Mouse (Mus musculus): ENCODE measurements around the gene Tut7.
"Not testable (repeated sequence)": the region's sequence is repeated elsewhere in the genome, so short reads cannot be mapped to it uniquely, and the experiment has no call there.

The Tut7 gene

DNA sequence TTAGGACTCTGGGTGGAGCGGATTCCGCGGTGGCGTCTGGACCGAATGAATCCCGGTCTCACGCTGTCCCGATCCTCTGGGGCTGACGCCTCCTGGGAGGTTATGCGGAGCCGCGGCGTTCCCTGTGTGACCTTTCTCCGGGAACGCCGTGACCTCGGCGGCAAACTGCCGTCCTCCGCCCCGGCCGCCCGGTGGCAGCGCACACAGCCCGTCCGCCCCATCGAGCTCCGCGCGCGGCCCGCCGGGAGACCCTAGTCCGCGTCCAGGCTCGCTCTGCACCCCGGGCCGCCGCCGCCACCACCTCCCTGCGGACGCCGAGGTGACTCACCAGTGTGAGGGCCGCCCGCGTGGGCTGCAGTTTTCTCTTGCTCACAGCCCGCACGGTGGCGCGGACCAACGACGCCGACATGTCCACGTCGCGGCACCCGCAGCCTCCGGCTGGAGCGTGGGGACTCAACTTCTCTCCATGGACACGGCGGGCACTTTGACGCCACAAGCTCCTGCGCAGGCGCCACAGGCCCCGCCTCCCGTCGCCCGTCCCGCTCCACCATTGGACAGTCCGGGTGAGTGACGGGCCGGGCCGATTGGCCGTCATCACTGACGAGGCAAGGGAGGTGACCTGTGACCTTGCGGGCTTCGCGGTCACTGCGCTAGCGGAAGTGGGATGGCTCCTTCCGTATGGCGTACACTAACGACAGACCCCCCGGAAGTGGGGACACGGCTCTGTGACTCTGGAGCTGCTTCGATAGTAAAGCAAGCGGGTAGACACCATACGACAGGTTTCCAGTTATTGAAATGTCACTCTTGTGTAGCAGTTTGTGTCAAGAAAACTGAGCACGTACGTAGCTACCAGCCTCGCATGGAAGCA, 53.4 kb downstream of the Tut7 start, which contains the start of gene Isca1:
TSS of gene Isca1 (minus strand) at position 515 of the 868 bp plus-strand sequence.
- in situ Hi-C loops (cut with MboI; ENCODE audit: low sequenced_read_pairs): no loop called here

DNA sequence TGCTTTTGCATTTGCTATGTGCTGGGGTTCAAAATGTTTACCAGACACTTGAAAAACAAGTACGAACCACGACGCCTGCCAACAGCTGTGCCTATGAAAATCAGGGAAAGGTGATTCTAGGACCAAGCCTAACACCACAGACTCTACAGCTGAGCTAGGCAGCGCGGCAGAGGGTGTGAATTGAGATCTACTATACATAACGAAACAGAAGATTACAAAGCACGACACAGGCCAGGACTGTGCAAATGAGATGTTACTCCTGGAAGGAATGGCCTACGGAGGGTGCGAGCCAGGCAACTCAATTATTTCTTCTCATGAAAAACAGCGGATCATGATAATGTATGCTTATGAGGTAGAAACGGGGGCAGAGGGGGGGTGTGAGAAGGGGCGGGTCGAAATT, 54.4 kb downstream of the Tut7 start:
- in situ Hi-C loops (cut with MboI; ENCODE audit: low sequenced_read_pairs): no loop called here

DNA sequence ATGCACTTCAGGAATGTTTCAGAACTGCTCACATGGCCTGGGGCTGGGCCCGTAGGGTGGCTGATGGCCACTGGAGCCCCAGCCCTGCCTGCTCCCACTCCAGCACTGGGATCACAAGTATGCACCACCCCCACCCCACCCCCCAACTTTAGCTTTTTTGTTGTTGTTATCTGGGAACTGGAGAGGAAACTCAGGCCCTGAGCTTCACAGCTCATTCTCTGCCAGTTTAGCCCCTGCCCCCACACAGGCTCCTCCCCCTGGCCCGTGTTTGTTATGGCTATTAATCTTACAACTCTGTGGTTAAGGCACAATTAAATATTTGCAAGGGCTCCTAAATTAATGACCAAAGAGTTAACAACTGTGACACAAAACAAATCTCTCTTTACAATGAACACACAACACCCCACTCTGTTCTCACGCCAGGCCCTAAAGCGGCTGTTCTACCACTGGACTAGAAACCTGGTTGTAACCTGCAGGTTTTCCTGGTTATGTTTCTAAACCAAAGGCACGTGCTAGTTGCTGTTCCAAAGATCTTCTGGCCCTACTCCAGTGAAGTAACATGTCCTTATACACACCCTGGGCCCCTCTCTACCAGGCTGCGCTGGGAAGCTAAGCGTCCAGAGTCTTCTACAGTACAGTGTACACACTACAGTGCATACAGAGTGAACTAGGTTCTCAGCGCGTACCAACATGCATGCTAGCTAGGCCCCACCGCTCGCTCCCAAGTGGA, 56.0 kb downstream of the Tut7 start:
- in situ Hi-C loops (cut with MboI; ENCODE audit: low sequenced_read_pairs): no loop called here

DNA sequence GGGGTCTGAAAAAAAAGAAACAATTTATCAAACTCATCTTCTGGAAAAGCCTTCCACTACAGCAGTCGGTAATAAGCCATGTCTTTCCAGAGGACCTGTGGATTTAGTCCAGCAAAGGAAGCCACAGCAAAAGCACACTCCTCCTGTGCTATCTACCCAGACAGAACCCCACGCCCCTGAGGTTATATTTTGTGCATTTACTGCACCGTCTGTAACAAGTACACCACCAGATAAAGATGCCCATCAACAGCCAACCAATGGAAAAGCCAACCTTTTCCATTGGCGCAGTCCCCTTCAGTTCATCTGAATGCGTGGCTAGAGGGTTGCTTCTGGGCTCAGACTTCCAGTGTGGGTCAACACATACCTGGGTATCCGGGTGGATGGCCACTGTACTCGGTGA, 60.2 kb downstream of the Tut7 start:
- in situ Hi-C loops (cut with MboI; ENCODE audit: low sequenced_read_pairs): no loop called here

DNA sequence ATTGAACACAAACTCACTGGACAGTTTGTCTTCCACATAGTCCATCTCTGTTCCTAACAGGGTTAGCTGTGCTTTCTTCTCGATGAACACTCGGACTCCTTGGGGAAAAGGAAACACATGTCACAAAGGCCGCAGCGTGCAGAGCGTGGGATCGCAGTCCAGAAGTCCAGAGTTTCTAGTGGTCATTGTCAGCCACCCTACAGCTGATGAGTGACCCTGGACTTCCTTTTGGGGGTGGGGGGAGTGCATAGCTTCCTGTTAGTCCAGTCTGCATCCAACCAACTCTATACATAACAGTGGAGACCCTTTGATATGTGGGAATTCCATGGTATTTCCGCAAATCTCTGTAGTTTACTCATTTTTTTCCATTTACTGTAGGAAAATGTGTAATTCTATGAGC, 66.0 kb downstream of the Tut7 start:
- in situ Hi-C loops (cut with MboI; ENCODE audit: low sequenced_read_pairs): no loop called here

DNA sequence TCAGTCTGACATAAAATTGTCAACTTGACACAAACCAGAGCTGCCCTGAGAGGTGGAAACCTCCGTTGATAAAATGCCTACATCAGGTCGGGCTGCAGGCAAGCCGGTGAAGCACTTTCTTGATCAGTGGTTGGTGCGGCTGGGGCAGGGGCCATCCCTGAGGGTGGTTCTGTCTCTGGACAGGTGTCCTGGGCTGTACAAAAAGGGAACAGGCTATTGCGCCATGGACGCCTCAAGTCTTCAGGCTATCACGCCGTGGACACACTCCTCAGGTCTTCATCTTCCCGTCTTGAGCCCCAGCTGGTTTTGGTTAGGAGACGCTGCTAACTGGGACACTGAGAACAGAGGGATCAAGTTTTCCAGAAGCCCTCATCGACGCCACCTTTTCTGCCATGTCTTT, 72.6 kb downstream of the Tut7 start:
- in situ Hi-C loops (cut with MboI; ENCODE audit: low sequenced_read_pairs): no loop called here

DNA sequence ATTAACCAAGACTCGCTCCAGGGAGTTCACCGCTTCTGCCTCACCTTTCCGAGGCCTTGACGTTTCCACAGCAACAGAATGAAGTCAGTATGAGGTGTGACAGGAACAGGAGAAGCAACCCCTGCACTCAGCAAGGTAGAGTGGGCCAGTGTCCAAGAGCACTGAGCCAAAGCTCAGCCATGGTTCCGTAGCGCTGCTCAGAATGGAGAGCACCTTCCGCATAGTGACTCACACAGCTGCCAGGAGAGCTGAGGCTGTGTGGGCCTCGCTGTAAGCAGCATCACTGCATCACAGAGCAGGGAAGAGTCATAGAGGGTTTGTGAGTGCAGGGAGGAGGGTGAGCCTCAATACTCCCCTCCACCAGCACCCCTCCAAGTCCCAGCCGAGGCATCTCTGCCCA, 76.2 kb downstream of the Tut7 start, which contains the start of gene 1700014D04Rik:
TSS of gene 1700014D04Rik (minus strand) at position 42 of the 400 bp plus-strand sequence.
- in situ Hi-C loops (cut with MboI; ENCODE audit: low sequenced_read_pairs): loop anchor here (25.0 kb wide), 1 partner anchor 309 kb away; no protein-coding TSS in a partner anchor

DNA sequence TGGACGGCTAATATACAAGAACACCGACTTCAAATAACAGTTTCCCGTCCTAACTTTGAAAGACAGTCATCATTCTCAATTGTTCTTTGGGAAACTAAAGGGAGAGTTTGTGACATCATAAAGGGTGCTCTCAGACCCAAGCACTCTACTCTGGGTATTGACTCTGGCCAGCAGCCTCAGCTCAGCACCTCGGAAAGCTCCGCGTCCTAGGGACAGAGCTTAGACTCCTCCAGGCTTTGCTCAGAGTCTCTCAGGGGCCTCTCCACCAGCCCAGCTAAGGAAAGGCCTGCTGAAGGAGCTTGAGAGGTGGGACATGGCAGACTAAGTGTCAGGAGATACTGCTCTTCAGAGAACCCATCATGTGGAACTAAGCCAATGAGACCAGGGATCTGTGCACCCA, 76.8 kb downstream of the Tut7 start:
- in situ Hi-C loops (cut with MboI; ENCODE audit: low sequenced_read_pairs): loop anchor here (25.0 kb wide), 1 partner anchor 309 kb away; no protein-coding TSS in a partner anchor

DNA sequence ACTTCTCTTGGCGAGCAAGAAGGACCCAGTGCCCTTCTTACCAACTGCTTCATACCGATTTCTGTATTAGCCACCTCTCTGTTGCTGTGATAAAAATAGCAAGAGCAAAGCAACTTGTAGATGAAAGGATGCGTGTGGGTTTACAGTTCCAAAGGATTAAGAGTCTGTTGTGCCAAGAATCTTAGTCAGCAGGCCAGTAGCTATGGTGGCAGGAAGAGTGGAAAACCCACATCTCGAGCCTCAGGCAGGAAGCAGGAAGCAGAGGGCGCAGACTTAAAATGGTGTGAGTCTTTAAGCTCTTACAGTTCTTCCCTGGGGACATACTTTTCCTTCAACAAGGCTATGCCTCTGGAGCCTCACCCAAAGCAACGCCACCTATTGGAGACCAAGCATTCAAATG, 77.5 kb downstream of the Tut7 start:
- in situ Hi-C loops (cut with MboI; ENCODE audit: low sequenced_read_pairs): loop anchor here (25.0 kb wide), 1 partner anchor 308 kb away; no protein-coding TSS in a partner anchor

DNA sequence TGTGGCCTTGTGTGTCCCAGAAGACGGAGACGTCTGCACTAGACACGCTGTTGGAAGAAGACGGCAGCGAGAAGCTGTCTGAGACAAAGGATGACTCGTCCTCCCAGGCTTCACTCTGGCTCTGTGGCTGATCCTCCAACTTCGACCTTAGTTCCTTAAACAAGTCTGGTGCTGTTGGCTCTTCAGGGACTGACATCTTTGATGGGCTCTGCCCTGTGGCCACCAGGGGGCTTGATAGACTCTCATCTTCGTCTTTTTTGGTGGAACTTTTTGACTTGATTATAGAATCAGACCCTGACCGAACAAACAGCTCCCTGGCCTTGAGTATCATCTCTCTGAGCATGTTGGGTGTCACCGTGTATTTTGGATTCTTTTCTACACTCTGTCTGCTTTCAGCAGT, 81.2 kb downstream of the Tut7 start:
- in situ Hi-C loops (cut with MboI; ENCODE audit: low sequenced_read_pairs): loop anchor here (25.0 kb wide), 1 partner anchor 304 kb away; no protein-coding TSS in a partner anchor

DNA sequence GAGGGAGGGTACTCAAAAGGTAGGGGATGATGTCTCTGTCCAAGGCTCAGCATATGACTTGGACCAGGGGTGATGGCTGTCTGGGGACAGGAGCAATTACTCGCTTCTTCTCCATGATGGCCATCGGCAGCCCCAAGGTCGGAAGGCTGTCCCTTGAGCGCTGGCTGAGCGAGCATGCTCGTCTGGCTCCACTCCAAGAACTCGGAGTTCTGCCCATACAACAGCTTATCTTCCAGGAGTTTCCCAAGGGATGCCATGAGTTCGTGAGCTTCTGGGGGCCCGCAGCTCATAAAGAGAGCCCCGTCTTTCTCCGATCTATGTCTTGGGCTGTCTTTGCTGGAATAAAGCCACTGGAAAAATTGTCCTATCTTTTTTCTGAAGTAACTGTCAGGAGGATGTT, 81.9 kb downstream of the Tut7 start:
- in situ Hi-C loops (cut with MboI; ENCODE audit: low sequenced_read_pairs): loop anchor here (25.0 kb wide), 1 partner anchor 304 kb away; no protein-coding TSS in a partner anchor

DNA sequence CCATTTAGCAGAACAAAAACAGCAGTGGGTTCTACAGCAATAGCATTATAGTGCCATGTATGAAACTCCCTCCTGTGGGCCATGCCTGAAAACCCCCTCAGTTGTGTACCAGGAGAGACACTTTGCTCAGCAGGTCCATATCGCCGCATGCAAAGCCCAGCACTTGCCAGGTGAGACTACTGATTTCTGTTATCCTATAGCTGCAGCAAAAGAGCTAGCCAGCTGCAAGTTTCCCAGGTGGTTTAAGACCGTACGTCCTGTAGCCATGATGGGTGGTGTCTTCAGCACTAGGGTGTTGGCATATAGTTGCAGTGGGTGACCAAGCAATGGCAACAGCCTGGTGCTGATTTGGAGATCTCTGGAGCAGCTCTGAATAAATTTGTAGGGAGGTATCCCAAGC, 83.5 kb downstream of the Tut7 start:
- in situ Hi-C loops (cut with MboI; ENCODE audit: low sequenced_read_pairs): loop anchor here (25.0 kb wide), 1 partner anchor 302 kb away; no protein-coding TSS in a partner anchor

DNA sequence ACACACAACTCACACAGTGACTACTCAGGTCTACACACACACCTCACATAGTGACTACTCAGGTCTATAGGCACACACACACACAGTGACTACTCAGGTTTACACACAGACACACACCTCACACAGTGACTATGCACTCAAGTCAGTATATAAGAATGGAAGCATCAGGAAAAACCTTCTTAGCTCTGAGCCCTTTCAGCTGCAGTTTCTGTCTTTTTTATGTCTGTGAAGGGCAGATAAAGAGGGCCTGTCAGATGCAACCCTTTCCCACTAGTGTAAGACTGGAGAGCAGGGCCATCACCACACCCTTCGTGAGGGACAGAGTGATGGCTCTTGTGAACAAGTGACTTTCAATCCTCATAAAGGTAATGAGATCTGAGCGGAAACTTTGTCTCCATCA, 84.5 kb downstream of the Tut7 start:
- in situ Hi-C loops (cut with MboI; ENCODE audit: low sequenced_read_pairs): loop anchor here (25.0 kb wide), 1 partner anchor 301 kb away; no protein-coding TSS in a partner anchor

DNA sequence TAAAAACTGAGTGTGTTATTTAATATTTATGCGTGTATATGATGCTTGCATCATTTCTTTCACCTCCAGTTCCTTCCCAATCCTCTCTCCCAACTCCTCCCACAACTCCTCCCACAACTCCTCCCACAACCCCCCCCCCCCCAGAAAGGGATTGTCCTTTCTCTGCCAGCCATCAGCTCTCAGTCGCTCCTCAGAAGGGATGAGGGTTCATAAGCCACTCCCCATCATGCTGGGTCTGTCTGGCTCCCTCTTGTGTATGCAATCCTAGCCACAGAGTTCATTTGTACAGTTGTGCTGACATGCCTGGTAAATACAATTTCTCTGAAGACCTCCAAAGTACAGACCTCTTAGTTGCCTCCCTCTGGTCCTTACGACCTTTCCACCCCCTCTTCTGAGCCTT, 87.8 kb downstream of the Tut7 start:
- in situ Hi-C loops (cut with MboI; ENCODE audit: low sequenced_read_pairs): loop anchor here (25.0 kb wide), 1 partner anchor 298 kb away; no protein-coding TSS in a partner anchor

DNA sequence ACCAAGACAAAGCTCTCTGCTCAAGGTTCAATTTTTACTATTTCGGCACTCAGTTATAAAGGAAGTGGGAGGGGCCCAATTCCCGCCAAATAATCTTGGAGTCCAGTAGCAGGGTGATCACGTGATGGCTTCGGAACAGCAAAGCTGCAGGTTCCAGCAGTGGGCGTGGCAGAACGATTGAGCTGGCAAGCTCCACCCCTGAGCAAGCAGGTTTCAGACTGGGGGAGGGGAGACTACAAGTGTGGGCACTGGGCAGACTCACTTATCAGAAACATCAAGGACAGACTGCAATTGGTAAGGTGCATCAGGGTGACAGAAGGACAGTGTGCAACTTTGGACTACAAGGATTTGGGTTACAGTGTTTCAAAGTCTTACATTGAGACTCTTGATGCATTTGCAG, 88.6 kb downstream of the Tut7 start:
- in situ Hi-C loops (cut with MboI; ENCODE audit: low sequenced_read_pairs): loop anchor here (25.0 kb wide), 1 partner anchor 297 kb away; no protein-coding TSS in a partner anchor

DNA sequence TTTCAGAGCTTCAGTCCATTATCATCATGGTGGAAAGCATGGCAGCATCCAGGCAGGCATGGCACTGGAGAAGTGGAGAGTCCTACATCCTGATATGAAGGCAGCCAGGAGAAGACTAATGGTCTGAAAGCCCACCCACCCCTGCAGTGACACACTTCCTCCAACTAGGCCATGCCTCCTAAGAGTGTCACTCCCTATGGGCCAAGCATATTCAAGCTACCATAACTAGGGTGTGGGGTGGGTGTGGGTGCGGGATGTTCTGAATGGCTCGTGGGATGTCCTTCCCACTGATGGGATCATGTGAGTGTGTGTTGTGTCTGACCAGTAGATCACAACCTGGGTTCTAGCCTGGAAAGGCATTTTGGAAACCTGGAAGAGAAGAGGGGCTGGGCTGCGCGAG, 89.0 kb downstream of the Tut7 start:
- in situ Hi-C loops (cut with MboI; ENCODE audit: low sequenced_read_pairs): loop anchor here (25.0 kb wide), 1 partner anchor 297 kb away; no protein-coding TSS in a partner anchor

DNA sequence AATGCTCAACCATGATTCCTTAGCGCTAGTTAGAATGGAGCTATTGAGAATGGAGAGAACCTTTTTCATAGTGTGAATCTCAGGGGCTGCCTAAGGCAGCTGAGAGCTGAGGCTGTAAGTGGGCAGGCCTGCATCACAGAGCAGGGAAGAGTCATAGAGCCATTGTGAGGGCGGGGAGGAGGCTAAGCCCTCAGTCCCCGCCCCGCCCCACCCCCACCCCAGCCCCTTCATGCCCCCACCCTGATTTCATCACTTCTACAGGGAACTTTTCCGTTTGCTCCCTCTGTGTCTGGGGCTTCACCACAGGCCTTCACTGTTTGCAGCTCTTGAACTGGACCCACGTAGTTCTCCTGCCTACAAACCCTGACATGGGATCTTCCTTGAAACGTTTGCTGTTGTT, 91.3 kb downstream of the Tut7 start, which contains the start of gene Spata31d1d:
TSS of gene Spata31d1d (minus strand) at position 101 of the 400 bp plus-strand sequence.
- in situ Hi-C loops (cut with MboI; ENCODE audit: low sequenced_read_pairs): loop anchor here (25.0 kb wide), 1 partner anchor 294 kb away; no protein-coding TSS in a partner anchor

DNA sequence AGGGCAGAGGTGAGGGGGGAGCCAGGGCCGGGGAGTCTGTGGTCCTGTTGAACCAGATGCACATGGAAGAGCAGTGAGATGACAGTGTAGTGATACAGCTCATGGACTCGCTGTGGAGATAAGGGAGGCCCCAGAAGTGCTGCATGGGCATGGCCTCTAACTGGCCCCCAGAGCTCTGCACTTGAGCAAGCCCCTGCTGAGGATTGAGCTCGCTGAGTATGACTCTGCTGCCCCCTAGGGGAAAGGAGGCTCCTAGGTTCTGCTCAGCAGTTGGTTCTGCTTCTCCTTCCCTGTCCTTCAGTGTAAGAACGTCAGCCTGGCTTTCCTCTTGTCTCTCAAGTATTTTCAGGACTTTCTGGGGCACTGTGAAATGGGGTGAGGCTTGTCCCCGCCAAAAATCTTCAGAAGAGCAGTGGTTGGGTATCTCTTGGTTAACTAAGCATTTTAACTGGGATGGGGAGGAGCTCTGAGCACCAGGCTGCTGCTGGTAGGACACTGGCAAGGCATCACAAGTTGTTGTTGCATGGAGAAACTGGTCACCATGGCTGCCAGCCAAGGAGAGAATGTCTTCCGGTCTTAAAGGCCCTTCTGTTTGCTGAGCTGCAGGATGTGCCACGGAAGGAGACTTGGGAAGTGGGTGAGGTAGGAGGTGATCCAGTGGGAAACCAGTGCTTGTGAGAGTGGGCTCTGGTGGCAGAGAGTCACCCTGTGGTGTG, 94.4 kb downstream of the Tut7 start:
- in situ Hi-C loops (cut with MboI; ENCODE audit: low sequenced_read_pairs): loop anchor here (25.0 kb wide), 1 partner anchor 291 kb away; no protein-coding TSS in a partner anchor

DNA sequence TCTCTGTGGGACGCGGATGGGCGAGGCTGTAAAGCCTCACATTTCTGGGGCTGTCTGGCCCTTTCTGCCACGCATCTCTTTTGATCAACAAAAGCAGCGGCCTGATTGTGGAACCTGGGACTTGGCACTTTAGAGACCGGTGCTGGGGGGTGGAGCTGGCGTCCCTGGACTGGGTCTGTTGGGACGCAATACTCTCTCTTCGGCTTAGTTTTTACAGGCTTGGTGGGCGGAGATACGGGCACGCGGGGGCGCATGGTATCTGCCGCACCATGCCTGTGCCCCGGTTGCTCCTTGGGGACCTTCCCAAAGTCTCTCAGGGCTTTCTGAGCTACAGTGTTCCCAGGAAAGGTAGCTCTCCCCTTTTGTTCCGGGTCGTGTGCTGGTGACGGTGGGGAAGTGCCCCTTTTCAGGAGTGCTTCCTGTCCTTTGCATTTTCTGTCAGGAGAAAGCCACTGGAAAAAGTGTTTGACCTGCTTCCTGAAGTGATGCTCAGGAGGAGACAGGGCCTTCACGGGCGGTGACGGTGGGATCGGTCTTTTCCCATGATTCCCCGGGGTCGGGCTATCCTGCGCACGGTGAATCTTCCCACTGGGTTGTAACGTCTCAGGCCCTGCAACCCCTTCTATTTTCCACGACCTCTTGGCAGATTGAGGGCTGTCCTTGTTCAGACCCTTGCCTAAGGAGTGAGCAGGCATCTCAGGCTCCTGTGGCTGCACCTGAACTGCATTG, 96.6 kb downstream of the Tut7 start:
- in situ Hi-C loops (cut with MboI; ENCODE audit: low sequenced_read_pairs): loop anchor here (25.0 kb wide), 1 partner anchor 289 kb away; no protein-coding TSS in a partner anchor

DNA sequence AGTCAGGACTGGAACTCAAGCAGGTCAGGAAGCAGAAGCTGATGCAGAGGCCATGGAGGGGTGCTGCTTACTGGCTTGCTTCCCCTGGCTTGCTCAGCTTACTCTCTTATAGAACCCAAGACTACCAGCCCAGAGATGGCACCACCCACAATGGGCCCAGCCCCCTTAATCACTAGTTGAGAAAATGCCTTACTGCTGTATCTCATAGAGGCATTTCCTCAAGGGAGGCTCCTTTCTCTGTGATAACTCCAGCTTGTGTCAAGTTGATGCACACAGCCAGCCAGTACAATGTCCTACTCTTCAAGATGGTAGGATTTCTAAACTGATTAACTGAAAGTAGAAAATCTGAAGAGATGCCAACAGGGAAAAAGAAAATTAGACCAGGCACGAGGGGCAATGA, 100.9 kb downstream of the Tut7 start:
- in situ Hi-C loops (cut with MboI; ENCODE audit: low sequenced_read_pairs): not testable (repeated sequence)
